Mouse (Mus musculus): ENCODE measurements at regions not wholly inside any gene's neighbourhood (a gene's known extent, or its start where the extent isn't known, plus 50 kb on each side); places are given as distances from the start of the nearest gene placed in this dataset.

DNA sequence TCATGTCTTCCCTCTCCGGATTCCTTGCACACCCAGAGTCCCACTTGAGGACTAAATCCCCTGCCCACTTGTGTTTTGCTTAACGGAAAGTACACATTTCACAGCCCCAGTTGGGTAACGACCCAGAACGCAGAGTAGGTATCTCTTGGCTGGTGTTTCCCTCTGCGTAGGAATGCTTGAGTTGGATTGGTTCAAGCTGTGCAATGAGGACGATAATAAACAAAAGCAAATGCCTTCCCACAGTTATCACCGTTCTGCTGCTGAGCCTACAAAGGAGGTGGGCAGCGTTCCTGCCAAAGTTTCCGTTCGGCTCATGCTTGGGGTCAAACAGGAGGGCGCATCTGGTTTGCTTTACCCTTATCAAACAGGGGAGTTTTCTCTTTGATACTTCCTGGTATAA lies 212.3 kb upstream of the Sfrp2 start:
- TF ChIP-seq POLR2A (IDR thresholded peaks at IDR 0.05; ENCODE audit: control insufficient read depth, low read depth, low read length): no peak
- no peak for TF ChIP-seq CTCF (IDR thresholded peaks at IDR 0.05; ENCODE audit: control insufficient read depth, insufficient read depth, insufficient replicate concordance, low read depth, low read length)

All from testis, adult 2 months (tissue).